Mouse (Mus musculus): ENCODE results near the gene Clec9a.

DNA sequence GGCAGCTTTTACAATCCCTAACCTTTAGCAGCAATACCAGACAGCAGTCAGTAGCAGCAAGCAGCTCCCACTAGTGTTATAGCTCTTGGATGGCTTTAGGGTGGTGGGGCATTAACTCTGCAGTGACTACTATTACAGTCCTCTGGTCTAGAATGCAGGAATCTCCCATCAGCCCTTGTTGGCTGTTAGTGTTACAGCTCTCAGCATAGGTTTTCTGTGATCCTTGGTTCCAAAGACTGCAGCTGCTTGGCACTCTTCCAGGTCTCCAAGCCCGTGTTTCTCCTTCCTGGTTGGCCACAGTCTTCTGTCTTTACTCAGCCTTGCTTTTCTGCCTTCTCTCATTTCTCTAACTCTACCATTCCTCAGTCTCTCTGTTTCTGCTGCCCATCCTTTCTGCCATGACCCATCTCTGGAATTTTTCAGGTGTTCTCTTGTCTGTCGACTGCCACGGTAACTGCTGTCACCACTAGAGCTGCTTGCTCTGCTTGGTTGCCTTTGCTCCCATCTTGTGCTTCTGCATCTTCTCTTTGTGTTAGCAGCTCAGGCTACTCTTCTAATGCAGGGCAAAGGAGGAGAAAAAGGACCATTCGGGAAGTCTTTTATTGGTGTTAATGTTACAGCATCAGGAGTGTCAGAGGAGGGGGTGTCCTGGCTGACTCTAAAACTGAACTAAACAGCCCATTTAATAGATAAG lies 14.5 kb downstream of the Clec9a start:
- TF ChIP-seq CTCF (IDR thresholded peaks at IDR 0.05; ENCODE audit: low read depth) (no peak), EP300 (IDR thresholded peaks at IDR 0.05; ENCODE audit: low read depth) (no peak)

Measured in liver, postnatal 0 days (tissue).